Mouse (Mus musculus): ENCODE data around the gene Itga4.

- TF ChIP-seq HCFC1 (IDR thresholded peaks at IDR 0.05; ENCODE audit: borderline replicate concordance, insufficient read depth, low read length) (no peak), ZNF384 (IDR thresholded peaks at IDR 0.05; ENCODE audit: low read depth, low read length) (no peak)
Observed at GRCm38 (mm10) chr2:79227805-79228241, 27.4 kb upstream of the Itga4 start.

Measured in ES-E14 (cell line).